Mouse (Mus musculus) forebrain, embryonic 13.5 days (tissue): ENCODE data around the gene Samd8. TPM values are rescaled to one million over a fixed set of nuclear protein-coding genes. Genes with fewer than 3 reads are reported as not detected.

Experiments used
- ATAC-seq: fragments of 200-750 bp; cut with Nextera tagmentation; 2 replicates; pipeline ENCODE4 v1.8.0; 2017
- H3K27ac ChIP-seq: fragments of 300-500 bp; sonication (generic); 2 replicates; pipeline ENCODE4 v1.5.1; 2015; ENCODE audit warnings: inconsistent platforms, mild to moderate bottlenecking, moderate library complexity
- H3K27me3 ChIP-seq: fragments of 300-500 bp; sonication (generic); 2 replicates; pipeline ENCODE4 v1.6.1; 2015; ENCODE audit warnings: mild to moderate bottlenecking, inconsistent platforms
- H3K36me3 ChIP-seq: fragments of 300-500 bp; sonication (generic); 2 replicates; pipeline ENCODE4 v1.6.1; 2015; ENCODE audit warnings: mild to moderate bottlenecking, inconsistent platforms; ENCODE audit not compliant: poor library complexity, severe bottlenecking
- H3K4me1 ChIP-seq: fragments of 300-500 bp; sonication (generic); 2 replicates; pipeline ENCODE4 v1.6.1; 2015; ENCODE audit warnings: inconsistent platforms
- H3K4me2 ChIP-seq: fragments of 300-500 bp; sonication (generic); 2 replicates; pipeline ENCODE4 v1.6.1; 2015; ENCODE audit warnings: inconsistent platforms, mild to moderate bottlenecking, moderate library complexity
- H3K4me3 ChIP-seq: fragments of 300-500 bp; sonication (generic); 2 replicates; pipeline ENCODE4 v1.5.1; 2015; ENCODE audit warnings: mild to moderate bottlenecking, inconsistent platforms
- H3K9ac ChIP-seq: fragments of 300-500 bp; sonication (generic); 2 replicates; pipeline ENCODE4 v1.6.1; 2015; ENCODE audit warnings: mild to moderate bottlenecking, inconsistent platforms
- H3K9me3 ChIP-seq: fragments of 300-500 bp; sonication (generic); replicated peaks from 2 replicates; pipeline ENCODE4 v1.6.1; 2016; ENCODE audit warnings: inconsistent platforms
- WGBS: fragments of 180-500 bp; shearing (Covaris S2); methylation state at CpG from one replicate; pipeline ENCODE4 v1.1.7; 2015; 5-methylcytosine and 5-hydroxymethylcytosine counted together
- polyA plus RNA-seq: library from polyadenylated mRNA; unstranded; fragments of >200 nt; fragmentation: Nextera tagmentation; extraction: Ambion mirVana; gene quantifications from 2 replicates; pipeline ENCODE4 v1.2.1, GENCODE M21; 2015

Gene Samd8
- polyA plus RNA-seq, 1 experiment from 2014 or later, result 17.8 TPM

DNA sequence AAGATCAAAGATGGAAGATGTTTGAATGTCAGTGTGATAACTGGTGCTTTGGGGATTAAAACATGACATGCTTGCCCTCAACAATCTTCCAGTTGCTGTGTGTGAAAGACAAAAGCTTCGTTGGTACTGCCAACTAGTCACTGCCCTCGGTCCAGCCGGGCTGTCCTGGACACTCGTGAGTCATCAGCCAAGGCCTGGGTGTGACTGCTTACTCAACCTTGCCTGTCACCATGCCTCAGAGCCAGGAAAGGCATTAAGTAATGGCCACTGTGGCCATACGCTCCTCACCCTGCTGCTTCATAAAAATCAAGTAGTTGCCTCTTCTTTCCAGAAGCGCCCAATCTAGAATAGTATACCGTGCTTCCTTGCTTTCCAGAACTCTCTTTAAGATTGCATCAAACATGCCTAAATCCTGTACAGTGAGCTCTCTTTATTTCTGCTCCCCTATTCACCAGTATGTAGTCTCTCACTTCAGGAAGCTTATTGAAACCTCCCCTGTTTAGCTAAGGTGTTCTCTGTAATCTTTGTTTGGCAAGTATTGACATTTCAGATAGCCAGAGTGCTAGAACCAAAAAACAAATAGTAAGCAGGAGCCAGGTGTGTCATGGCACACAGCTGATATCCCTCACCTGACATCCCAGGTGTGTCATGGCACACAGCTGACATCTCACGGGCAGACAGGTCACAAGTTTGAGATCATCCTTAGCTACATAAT, 58.0 kb downstream of the Samd8 start:
- H3K27me3 ChIP-seq, result no peaks in the 10 kb centered on the region
- H3K9me3 ChIP-seq, result no peaks in the 10 kb centered on the region
- H3K9ac ChIP-seq, result no peak overlapping the region
- ATAC-seq, result no peak
- H3K36me3 ChIP-seq, result no peaks in the 10 kb centered on the region
- no peaks in the 10 kb centered on the region for H3K4me1 ChIP-seq
- no peak overlapping the region for H3K4me2 ChIP-seq
- H3K4me3 ChIP-seq, result no peak overlapping the region
- 92% methylated on average over 8 of the region's 8 CpGs for WGBS
- H3K27ac ChIP-seq, result no peak overlapping the region

DNA sequence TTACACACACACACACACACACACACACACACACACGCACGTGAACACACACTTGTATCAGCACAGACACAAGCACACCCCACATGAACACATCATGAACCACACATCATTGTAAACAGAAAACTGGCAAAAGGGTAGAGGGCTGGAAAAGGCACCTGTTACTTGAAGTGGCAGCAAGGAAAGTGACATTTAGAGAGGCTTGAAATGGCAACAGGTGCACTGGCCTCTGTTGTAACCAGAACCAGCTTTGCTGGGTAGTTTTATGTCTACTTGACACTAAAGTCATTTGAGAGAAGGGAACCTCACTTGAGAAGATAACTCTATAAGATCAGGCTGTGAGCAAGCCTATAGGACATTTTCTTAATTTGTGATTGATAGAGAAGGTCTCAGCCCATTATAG, 59.1 kb downstream of the Samd8 start:
- Histone ChIP-seq H3K4me3 (no peak overlapping the region), H3K27me3 (no peaks in the 10 kb centered on the region), H3K9me3 (no peaks in the 10 kb centered on the region), H3K4me1 (no peaks in the 10 kb centered on the region), H3K27ac (no peak overlapping the region), H3K4me2 (no peak overlapping the region), H3K36me3 (no peaks in the 10 kb centered on the region), H3K9ac (no peak overlapping the region)
- no peak for ATAC-seq
- WGBS, result 91% methylated on average over 2 of the region's 2 CpGs

- ATAC-seq, result no peak
- H3K27ac ChIP-seq, result no peak overlapping the region
- H3K9ac ChIP-seq, result no peak overlapping the region
- no peak overlapping the region for H3K4me2 ChIP-seq
- H3K4me3 ChIP-seq, result no peak overlapping the region
- no peaks in the 10 kb centered on the region for H3K4me1 ChIP-seq
- 89% methylated on average over 4 of the region's 4 CpGs for WGBS
- H3K27me3 ChIP-seq, result no peaks in the 10 kb centered on the region
- H3K36me3 ChIP-seq, result no peaks in the 10 kb centered on the region
- no peaks in the 10 kb centered on the region for H3K9me3 ChIP-seq
Observed at GRCm38 (mm10) chr14:21811301-21811700, 61.0 kb downstream of the Samd8 start.

DNA sequence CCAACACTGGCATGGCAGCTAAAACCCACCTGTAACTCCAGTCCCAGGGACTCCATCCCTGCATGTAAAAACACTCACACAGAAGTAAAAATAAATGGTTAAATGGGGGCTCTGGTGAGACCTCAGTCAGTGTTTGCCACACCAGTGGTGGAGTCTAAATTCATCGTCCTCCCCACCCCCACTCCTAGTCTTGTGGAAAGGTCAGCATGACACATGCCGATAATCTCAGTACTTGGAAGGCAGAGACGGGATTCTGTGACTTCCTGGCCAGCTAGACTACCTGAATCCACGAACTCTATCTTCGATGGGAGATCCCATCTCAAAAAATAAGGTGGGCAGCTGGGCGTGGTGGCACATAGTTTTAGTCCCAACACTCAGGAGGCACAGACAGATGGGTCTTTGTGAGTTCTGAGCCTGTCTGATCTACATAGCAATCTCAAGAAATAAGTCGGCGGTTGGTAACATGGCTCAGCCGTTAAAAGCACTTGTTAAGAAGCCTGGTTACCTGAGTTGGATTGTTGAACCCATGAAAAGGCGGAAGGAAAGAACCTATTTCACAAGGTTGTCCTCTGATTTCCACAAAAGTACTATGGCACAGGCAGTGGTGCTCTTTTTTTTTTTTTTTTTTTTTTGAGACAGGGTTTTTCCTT, 61.5 kb downstream of the Samd8 start:
- no peak for ATAC-seq
- Histone ChIP-seq H3K27ac (no peak overlapping the region), H3K4me1 (no peaks in the 10 kb centered on the region), H3K9me3 (no peaks in the 10 kb centered on the region), H3K27me3 (no peaks in the 10 kb centered on the region), H3K9ac (no peak overlapping the region), H3K36me3 (no peaks in the 10 kb centered on the region), H3K4me2 (no peak overlapping the region), H3K4me3 (no peak overlapping the region)
- WGBS, result 93% methylated on average over 10 of the region's 10 CpGs

DNA sequence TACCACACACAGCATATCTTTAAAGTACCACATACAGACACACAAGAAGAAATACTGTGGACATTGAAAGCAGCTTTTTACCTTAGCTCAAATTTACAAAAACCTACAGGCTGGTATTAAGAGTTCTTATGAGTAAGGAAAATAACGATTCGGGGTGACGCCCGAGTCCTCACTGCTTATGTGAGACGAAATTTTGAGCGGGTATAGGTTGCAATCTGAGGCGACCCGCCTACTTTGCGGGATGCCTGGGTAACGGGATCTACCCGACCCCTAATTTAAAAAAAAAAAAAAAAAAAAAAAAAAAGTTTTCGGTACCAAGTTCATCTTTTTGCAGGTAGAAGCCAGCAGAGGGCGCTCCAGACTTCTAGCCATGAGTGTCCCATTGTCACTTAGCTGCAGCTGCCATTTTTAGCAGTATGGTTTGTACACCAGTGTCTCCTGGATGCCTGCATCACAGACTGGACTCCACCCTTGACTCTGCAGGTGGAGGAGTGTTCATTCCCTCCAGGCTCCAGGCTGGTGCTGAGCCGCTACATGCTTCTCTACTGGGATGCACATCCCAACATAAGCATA, 62.3 kb downstream of the Samd8 start:
- no peak for ATAC-seq
- H3K27me3 ChIP-seq, result no peaks in the 10 kb centered on the region

DNA sequence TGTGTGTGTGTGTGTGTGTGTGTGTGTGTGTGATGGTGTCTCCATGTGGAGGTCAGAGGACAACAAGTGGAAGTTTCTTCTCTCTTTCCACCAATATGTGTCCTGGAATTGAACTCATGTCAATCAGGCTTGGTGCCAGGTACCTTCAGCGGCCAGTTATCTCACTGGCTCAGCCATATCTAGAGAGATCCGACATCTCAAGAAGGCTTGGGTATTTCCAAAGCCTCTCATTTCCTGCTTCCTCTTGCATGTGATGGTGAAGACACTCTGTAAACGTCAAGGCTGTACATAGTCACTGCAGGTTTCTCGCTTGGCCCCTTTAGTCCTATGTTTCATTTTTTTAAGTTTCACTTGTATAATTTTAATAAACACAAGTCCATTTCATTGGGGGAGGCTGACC, 62.9 kb downstream of the Samd8 start:
- Histone ChIP-seq H3K9me3 (no peaks in the 10 kb centered on the region), H3K27me3 (no peaks in the 10 kb centered on the region), H3K4me1 (no peaks in the 10 kb centered on the region), H3K36me3 (no peaks in the 10 kb centered on the region), H3K4me2 (no peak overlapping the region), H3K27ac (no peak overlapping the region), H3K9ac (no peak overlapping the region), H3K4me3 (no peak overlapping the region)
- ATAC-seq, result no peak
- 91% methylated on average over 4 of the region's 4 CpGs for WGBS

More for the DNA sequence above, 62.3 kb downstream of the Samd8 start:
- WGBS, result 25% methylated on average over 14 of the region's 14 CpGs
- Histone ChIP-seq H3K4me1 (no peaks in the 10 kb centered on the region), H3K27ac (no peak overlapping the region), H3K4me2 (no peak overlapping the region), H3K4me3 (no peak overlapping the region), H3K36me3 (no peaks in the 10 kb centered on the region), H3K9me3 (no peaks in the 10 kb centered on the region), H3K9ac (no peak overlapping the region)

GRCm38 (mm10) chr14:21813847-21814246, 63.5 kb downstream of the Samd8 start:
- Histone ChIP-seq H3K27me3 (no peaks in the 10 kb centered on the region), H3K9me3 (no peaks in the 10 kb centered on the region), H3K36me3 (no peaks in the 10 kb centered on the region), H3K4me3 (no peak overlapping the region), H3K4me1 (no peaks in the 10 kb centered on the region), H3K4me2 (no peak overlapping the region), H3K27ac (no peak overlapping the region), H3K9ac (no peak overlapping the region)
- WGBS, result 80% methylated on average over 3 of the region's 3 CpGs
- no peak for ATAC-seq

- WGBS, result 93% methylated on average over 4 of the region's 4 CpGs
- no peak for ATAC-seq
Observed at GRCm38 (mm10) chr14:21814606-21815005, 64.3 kb downstream of the Samd8 start.

GRCm38 (mm10) chr14:21816255-21816654, 65.9 kb downstream of the Samd8 start:
- no peak overlapping the region for H3K4me2 ChIP-seq
- no peak overlapping the region for H3K27ac ChIP-seq
- no peaks in the 10 kb centered on the region for H3K4me1 ChIP-seq
- WGBS, result 81% methylated on average over 3 of the region's 3 CpGs
- no peak overlapping the region for H3K4me3 ChIP-seq
- no peaks in the 10 kb centered on the region for H3K36me3 ChIP-seq
- H3K27me3 ChIP-seq, result no peaks in the 10 kb centered on the region
- ATAC-seq, result no peak
- H3K9me3 ChIP-seq, result no peaks in the 10 kb centered on the region
- no peak overlapping the region for H3K9ac ChIP-seq

More at GRCm38 (mm10) chr14:21814606-21815005, 64.3 kb downstream of the Samd8 start:
- H3K27ac ChIP-seq, result no peak overlapping the region
- no peaks in the 10 kb centered on the region for H3K36me3 ChIP-seq
- H3K4me3 ChIP-seq, result no peak overlapping the region
- no peaks in the 10 kb centered on the region for H3K4me1 ChIP-seq
- no peak overlapping the region for H3K9ac ChIP-seq
- H3K27me3 ChIP-seq, result no peaks in the 10 kb centered on the region
- H3K4me2 ChIP-seq, result no peak overlapping the region
- H3K9me3 ChIP-seq, result no peaks in the 10 kb centered on the region

DNA sequence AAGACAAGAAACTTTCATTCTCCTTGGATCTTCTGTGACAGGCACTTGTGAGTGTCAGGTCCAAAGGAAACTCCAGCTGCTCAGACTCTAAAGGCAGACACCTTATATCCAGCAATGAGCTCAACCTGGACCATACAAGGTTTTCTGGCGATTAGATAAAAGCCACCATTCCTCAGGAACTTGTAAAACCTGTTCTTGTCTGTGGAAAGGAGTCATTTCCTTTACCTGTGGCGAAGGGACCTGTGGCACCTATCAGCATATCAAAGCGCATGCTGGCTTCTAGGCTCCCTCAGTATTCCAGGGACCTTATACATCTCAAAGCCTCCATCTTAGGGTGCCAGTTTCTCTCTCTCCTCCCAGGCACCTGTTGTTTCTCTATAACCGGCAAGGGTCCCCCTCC, 67.1 kb downstream of the Samd8 start:
- Histone ChIP-seq H3K27ac (no peak overlapping the region), H3K4me1 (no peaks in the 10 kb centered on the region), H3K9ac (no peak overlapping the region), H3K4me2 (no peak overlapping the region), H3K4me3 (no peak overlapping the region), H3K9me3 (no peaks in the 10 kb centered on the region), H3K36me3 (no peaks in the 10 kb centered on the region), H3K27me3 (no peaks in the 10 kb centered on the region)
- no peak for ATAC-seq
- 52% methylated on average over 4 of the region's 4 CpGs for WGBS

- Histone ChIP-seq H3K9ac (no peak overlapping the region), H3K27me3 (no peaks in the 10 kb centered on the region), H3K4me1 (0 out of 2 replicates have a peak, but pooled peaks cover 6% of the 10 kb centered on the region), H3K9me3 (no peaks in the 10 kb centered on the region), H3K27ac (no peak overlapping the region), H3K36me3 (no peaks in the 10 kb centered on the region), H3K4me3 (no peak overlapping the region), H3K4me2 (no peak overlapping the region)
- ATAC-seq, result no peak
- 95% methylated on average over 4 of the region's 4 CpGs for WGBS
Observed at GRCm38 (mm10) chr14:21820880-21821505, 70.7 kb downstream of the Samd8 start.

DNA sequence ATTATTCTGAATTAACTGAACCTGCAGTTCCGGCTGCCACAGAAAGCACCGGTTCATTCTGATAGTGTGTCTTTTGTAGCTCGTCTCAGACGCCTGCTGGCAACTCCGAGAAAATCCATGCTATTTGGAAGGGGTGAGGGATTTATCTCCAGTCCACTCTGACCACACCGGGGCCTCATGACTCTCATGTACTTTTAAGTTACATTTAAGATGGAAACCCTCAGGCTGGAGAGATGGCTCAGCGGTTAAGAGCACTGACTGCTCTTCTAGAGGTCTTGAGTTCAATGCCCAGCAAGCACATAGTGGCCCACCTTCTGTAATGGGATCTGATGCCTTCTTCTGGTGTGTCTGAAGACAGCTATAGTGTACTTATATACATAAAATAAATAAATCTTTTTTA, 72.0 kb downstream of the Samd8 start:
- ATAC-seq, result no peak
- no peak overlapping the region for H3K4me3 ChIP-seq
- H3K9ac ChIP-seq, result no peak overlapping the region
- no peak overlapping the region for H3K27ac ChIP-seq
- 0 out of 2 replicates have a peak, but pooled peaks cover 6% of the 10 kb centered on the region for H3K4me1 ChIP-seq
- no peaks in the 10 kb centered on the region for H3K36me3 ChIP-seq
- no peak overlapping the region for H3K4me2 ChIP-seq
- WGBS, result 61% methylated on average over 7 of the region's 7 CpGs
- no peaks in the 10 kb centered on the region for H3K27me3 ChIP-seq
- no peaks in the 10 kb centered on the region for H3K9me3 ChIP-seq
